Mouse (Mus musculus) brain, adult 10 weeks (tissue): ENCODE measurements around the gene Btbd35f18. TPM values are rescaled to one million over a fixed set of nuclear protein-coding genes. Genes with fewer than 3 reads are reported as not detected.

Experiments
- polyA plus RNA-seq: library from polyadenylated mRNA; stranded (reverse); fragments of 350-450 nt; fragmentation: Illumina TruSeq; extraction: RNeasy Lipid Tissue Mini Kit (QIAGEN cat#74804); gene quantifications from one replicate; pipeline ENCODE4 v1.2.3, GENCODE M21; 2015; ENCODE audit warnings: low read depth, low replicate concordance

Btbd35f18 gene
- not detected for polyA plus RNA-seq

DNA sequence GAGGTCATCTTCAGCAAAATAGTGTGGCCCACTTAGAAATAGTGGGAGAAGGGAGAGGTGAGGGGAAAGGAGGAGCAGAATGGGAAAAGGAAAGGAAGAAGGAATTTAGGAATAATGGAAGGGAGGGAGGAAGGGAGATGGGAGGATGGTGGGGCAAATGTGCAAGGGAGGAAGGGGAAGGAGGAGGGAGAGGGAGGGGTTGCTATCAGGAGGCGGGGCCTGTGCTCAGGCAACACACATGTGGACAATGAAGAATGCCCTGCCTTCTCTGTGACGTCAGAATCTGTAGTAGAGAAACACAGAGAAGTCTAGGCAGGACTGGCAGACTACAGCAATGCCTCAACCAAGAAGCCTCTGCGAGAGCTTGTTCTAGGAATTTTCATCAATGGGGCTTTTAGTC, at the start of gene Btbd35f18:
Btbd35f18 (plus strand) TSS at position 301 of the 400 bp plus-strand sequence.

Other genes starting within 250 kb of the Btbd35f18 start
- gene Btbd35f10, start 52.7 kb downstream of the Btbd35f18 start, polyA plus RNA-seq, result not detected